Mouse (Mus musculus) lung, adult 2 months (tissue): ENCODE measurements around the gene Sergef.

Source experiments
- CTCF ChIP-seq: fragments of 200-500 bp; IDR thresholded peaks from 2 replicates; pipeline ENCODE4 v1.5.1; 2011; ENCODE audit warnings: mild to moderate bottlenecking, low read length, control low read depth; ENCODE audit not compliant: insufficient read depth
- POLR2A ChIP-seq: fragments of 200-500 bp; IDR thresholded peaks from 2 replicates; pipeline ENCODE4 v1.6.1; 2011; ENCODE audit warnings: low read depth, mild to moderate bottlenecking, control low read depth, low read length, borderline replicate concordance; ENCODE audit errors: extremely low read depth

DNA sequence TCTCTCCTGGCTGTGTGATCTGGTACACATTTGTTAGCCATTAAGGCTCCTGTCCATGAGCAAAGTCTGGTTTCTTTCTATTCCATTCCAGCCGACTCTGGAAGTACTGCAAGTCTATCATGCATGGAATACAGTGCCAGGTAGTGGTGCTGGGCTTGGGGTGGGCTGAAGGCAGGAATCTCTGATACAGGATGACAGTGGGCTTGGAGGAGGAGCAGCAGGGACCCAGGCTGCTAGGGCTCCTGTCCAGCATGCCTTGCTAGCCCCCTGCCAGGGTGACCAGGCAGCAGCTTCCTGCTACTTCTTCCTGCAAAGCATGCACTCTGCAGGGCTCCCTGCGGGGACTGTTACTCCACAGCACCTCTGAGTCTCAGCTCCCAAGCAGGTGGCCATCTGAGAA is 128.8 kb downstream of the Sergef start:
- TF ChIP-seq POLR2A: no peak
- TF ChIP-seq CTCF: no peak
